Mouse (Mus musculus): ENCODE results near the gene Btbd35f23.
"Not testable (repeated sequence)": the region's sequence is repeated elsewhere in the genome, so short reads cannot be mapped to it uniquely, and the experiment has no call there.

Btbd35f23 gene

DNA sequence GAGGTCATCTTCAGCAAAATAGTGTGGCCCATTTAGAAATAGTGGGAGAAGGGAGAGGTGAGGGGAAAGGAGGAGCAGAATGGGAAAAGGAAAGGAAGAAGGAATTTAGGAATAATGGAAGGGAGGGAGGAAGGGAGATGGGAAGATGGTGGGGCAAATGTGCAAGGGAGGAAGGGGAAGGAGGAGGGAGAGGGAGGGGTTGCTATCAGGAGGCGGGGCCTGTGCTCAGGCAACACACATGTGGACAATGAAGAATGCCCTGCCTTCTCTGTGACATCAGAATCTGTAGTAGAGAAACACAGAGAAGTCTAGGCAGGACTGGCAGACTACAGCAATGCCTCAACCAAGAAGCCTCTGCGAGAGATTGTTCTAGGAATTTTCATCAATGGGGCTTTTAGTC, at the start of gene Btbd35f23:
TSS of gene Btbd35f23 (plus strand) at position 301 of the 400 bp plus-strand sequence.
- DNase-seq (ENCODE audit: low spot score in 2 of 2): not testable (repeated sequence)

Measured in heart, adult 9 months (tissue).